14 mouse cellular contexts compared by ENCODE assay signal in the genomic region with DNA sequence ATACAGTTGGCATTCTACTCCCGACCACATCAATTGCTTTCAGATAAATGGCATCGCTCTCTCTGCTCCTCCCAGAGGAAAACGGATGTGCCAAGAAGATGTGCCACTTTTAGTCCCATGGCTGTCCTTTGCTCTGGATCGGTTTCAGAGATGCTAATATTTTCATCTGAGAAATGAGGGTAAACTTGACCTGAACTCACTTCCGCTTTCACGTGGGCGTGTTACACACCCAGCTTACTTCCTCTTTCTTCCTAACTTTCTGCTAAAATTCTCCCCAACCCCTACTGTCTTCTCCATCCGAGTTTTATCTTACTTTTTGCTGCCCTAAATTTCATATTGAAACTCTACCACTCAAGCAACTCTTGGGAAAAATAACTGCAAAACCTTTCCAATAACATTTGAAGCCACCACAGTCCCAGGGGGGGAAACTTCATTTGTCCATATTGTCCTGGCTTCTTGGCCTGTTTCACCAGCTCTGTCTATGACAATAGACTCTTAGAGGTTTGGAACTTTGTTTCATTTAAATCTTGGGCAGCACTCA. TPM values are rescaled to one million over a fixed set of nuclear protein-coding genes. Genes with fewer than 3 reads are reported as not detected.
A peak's percentile ranks its signal among the peaks of the same experiment; 100 is the strongest.
DNase-seq lines count a peak whose midpoint lies in the region; ATAC-seq and TF ChIP-seq lines count a peak whose summit lies in the region.
"Had no signal": no experiment of that assay in that cellular context is flagged by ENCODE, and none has a peak within 500 bp of the region (broad histone marks: within the 10 kb centered on the region; RNA-seq: fewer than 3 reads in every experiment).

No protein-coding gene starts in this region.

- H3K4me3 ChIP-seq in midbrain, embryonic 11.5 days (ENCODE audit: low read depth, low read length) = no peak overlapping the region
- no peak overlapping the region for H3K4me3 ChIP-seq in midbrain, embryonic 13.5 days (replicated peaks)
- peak overlapping the region; percentile 49; the same call in 1 of the 2 replicates for H3K4me3 ChIP-seq in G1E (ENCODE audit: low read depth, low read length)
- H3K4me3 ChIP-seq in kidney, adult 2 months (ENCODE audit: insufficient read depth, low read depth, low read length) = no peak overlapping the region
- H3K4me3 ChIP-seq: embryonic facial prominence, embryonic 12.5 days; forebrain, embryonic 10.5 days; liver, embryonic 12.5 days had no signal

- no peak for ATAC-seq in midbrain, embryonic 11.5 days (ENCODE audit: low FRiP score)
- no peak for ATAC-seq in midbrain, embryonic 13.5 days
- ATAC-seq in G1E (ENCODE audit: extremely low read depth, insufficient number of reproducible peaks, low FRiP score, poor library complexity, severe bottlenecking) = peak; percentile 45
- ATAC-seq: liver, embryonic 12.5 days had no signal

- TF ChIP-seq CTCF in G1E (IDR thresholded peaks at IDR 0.05; ENCODE audit: low read depth, low read length) = no peak
- TF ChIP-seq CTCF in kidney, adult 2 months (conservative IDR thresholded peaks at IDR 0.05; ENCODE audit: insufficient read depth, insufficient read length, low read depth, low read length) = no peak

- H3K4me1 ChIP-seq in midbrain, embryonic 11.5 days (ENCODE audit: control insufficient read depth, insufficient read depth, low read length) = no peaks in the 10 kb centered on the region
- no peaks in the 10 kb centered on the region for H3K4me1 ChIP-seq in midbrain, embryonic 13.5 days (replicated peaks)
- H3K4me1 ChIP-seq in G1E (ENCODE audit: insufficient read depth, low read depth, low read length) = peaks cover 19% of the 10 kb centered on the region
- H3K4me1 ChIP-seq in kidney, adult 2 months (ENCODE audit: control insufficient read depth, insufficient read depth, low read length) = peaks cover 7% of the 10 kb centered on the region; the same call in 1 of the 2 replicates
- H3K4me1 ChIP-seq: embryonic facial prominence, embryonic 12.5 days; forebrain, embryonic 10.5 days; liver, embryonic 12.5 days had no signal

- no peaks in the 10 kb centered on the region for H3K36me3 ChIP-seq in midbrain, embryonic 11.5 days (ENCODE audit: control insufficient read depth, insufficient read depth, low read length)
- H3K36me3 ChIP-seq in midbrain, embryonic 13.5 days = no peaks in the 10 kb centered on the region
- no peaks in the 10 kb centered on the region for H3K36me3 ChIP-seq in G1E (replicated peaks)
- H3K36me3 ChIP-seq in kidney, adult 2 months (ENCODE audit: control insufficient read depth, insufficient read depth, low read length) = no peaks in the 10 kb centered on the region
- H3K36me3 ChIP-seq: embryonic facial prominence, embryonic 12.5 days; forebrain, embryonic 10.5 days; liver, embryonic 12.5 days had no signal

- H3K27me3 ChIP-seq in midbrain, embryonic 11.5 days (ENCODE audit: control insufficient read depth, insufficient read depth, low read length) = no peaks in the 10 kb centered on the region
- H3K27me3 ChIP-seq in midbrain, embryonic 13.5 days = no peaks in the 10 kb centered on the region
- H3K27me3 ChIP-seq in G1E (ENCODE audit: insufficient read depth, low read length) = no peaks in the 10 kb centered on the region
- no peaks in the 10 kb centered on the region for H3K27me3 ChIP-seq in kidney, adult 2 months (replicated peaks; ENCODE audit: control insufficient read depth, insufficient read depth, low read length)
- H3K27me3 ChIP-seq: embryonic facial prominence, embryonic 12.5 days; liver, embryonic 12.5 days had no signal

- H3K27ac ChIP-seq in midbrain, embryonic 11.5 days (ENCODE audit: low read depth, low read length) = no peak overlapping the region
- H3K27ac ChIP-seq in midbrain, embryonic 13.5 days = no peak overlapping the region
- H3K27ac ChIP-seq in kidney, adult 2 months (ENCODE audit: insufficient read depth, low read depth, low read length) = no peak overlapping the region
- H3K27ac ChIP-seq: embryonic facial prominence, embryonic 12.5 days; forebrain, embryonic 10.5 days; liver, embryonic 12.5 days had no signal

- H3K9ac ChIP-seq in midbrain, embryonic 11.5 days (ENCODE audit: low read length) = no peak overlapping the region
- H3K9ac ChIP-seq in midbrain, embryonic 13.5 days (replicated peaks) = no peak overlapping the region
- H3K9ac ChIP-seq: embryonic facial prominence, embryonic 12.5 days; liver, embryonic 12.5 days had no signal

- no peak for TF ChIP-seq POLR2A in kidney, adult 2 months (IDR thresholded peaks at IDR 0.05; ENCODE audit: low read depth, low read length)

- no peaks in the 10 kb centered on the region for H3K9me3 ChIP-seq in midbrain, embryonic 11.5 days (ENCODE audit: control insufficient read depth, low read length)
- no peaks in the 10 kb centered on the region; the same call in 1 of the 2 replicates for H3K9me3 ChIP-seq in midbrain, embryonic 13.5 days
- H3K9me3 ChIP-seq in G1E (replicated peaks) = peaks cover 4% of the 10 kb centered on the region; the same call in 1 of the 2 replicates
- H3K9me3 ChIP-seq: embryonic facial prominence, embryonic 12.5 days; liver, embryonic 12.5 days had no signal

- H3K4me2 ChIP-seq in midbrain, embryonic 11.5 days = no peak overlapping the region
- H3K4me2 ChIP-seq in midbrain, embryonic 13.5 days (replicated peaks) = no peak overlapping the region
- H3K4me2 ChIP-seq: embryonic facial prominence, embryonic 12.5 days; liver, embryonic 12.5 days had no signal

- 91% methylated on average over 8 of the region's 8 CpGs for WGBS in midbrain, embryonic 11.5 days
- 88% methylated on average over 8 of the region's 8 CpGs for WGBS in midbrain, embryonic 13.5 days
- WGBS in kidney, adult 2 months = 72% methylated on average over 8 of the region's 8 CpGs

- DNase-seq in midbrain, embryonic 11.5 days (ENCODE audit: low spot score, missing footprints) = peak; percentile 53
- no peak for DNase-seq in G1E (ENCODE audit: low spot score)
- DNase-seq in induced T-regulatory cell, adult 2 months (ENCODE audit: low read depth) = peak; percentile 44
- peak; percentile 15 for DNase-seq in thymus, postnatal 25 days
- DNase-seq in kidney, adult 2 months = no peak
- no peak for DNase-seq in adrenal gland, postnatal 36 days
- DNase-seq: cerebellum, adult 9-10 months; heart, postnatal 36 days; kidney, adult 11 months; right cerebral cortex, postnatal 4 days had no signal

RNA-seq across cellular contexts. Expression of gene Add3, which starts 20.9 kb away (rescaled TPM):
- polyA plus RNA-seq in midbrain, embryonic 11.5 days (2014; fragmentation: Nextera tagmentation; extraction: Ambion mirVana) = 49.7 and 53.8 TPM in 2 replicates
- 25.1 and 27.1 TPM in 2 replicates for polyA plus RNA-seq in midbrain, embryonic 13.5 days (2015; fragmentation: Nextera tagmentation; extraction: Ambion mirVana)
- total RNA-seq in G1E (2014; fragmentation: Nextera tagmentation) (80.2 and 89.2 TPM in 2 replicates), G1E (2017) (78.0 and 81.6 TPM in 2 replicates)
- polyA plus RNA-seq in G1E (2012) = 9.2 and 10.9 TPM in 2 replicates
- 52.9 and 61.6 TPM in 2 replicates for polyA plus RNA-seq in kidney, adult 2 months (2012; rRNA removed)
- 10 to 100 TPM; 36.6 to 52.5 TPM for total RNA-seq in adrenal gland, postnatal 36 days (2021)

Comparison
In these comparisons a context has a peak if more than half of its experiments do, and no peak if none do; other contexts are left out.
1. DNase-seq: peak in midbrain, embryonic 11.5 days (single experiment), induced T-regulatory cell, adult 2 months (single experiment) and thymus, postnatal 25 days (single experiment); none in G1E (single experiment), kidney, adult 2 months (single experiment) and adrenal gland, postnatal 36 days (0 of 2).